Mouse (Mus musculus): Measurements from ENCODE around the gene Kif6.

DNA sequence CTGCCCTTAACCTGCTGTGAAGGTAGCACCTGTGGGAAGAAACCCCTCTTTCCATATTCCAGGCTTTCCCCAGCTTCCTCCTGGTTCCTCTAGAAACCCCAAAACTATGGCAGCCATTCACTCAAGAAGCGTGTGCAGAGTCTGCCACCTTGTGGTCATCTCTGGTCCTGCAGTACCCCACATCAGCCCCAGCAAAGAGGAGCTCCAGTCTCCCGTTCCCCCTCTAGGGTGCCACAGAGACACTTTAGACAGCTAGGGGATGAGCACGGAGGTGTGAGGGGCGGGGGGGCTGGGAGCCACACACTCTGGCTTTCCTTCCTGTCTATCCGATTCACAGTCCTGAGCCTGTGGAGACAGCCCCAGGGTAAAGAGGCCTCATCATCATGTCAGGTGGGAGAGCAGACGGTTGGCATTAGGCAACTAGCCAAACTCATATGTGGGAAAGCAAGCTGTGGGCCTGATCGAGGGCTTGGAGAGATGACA lies 284.0 kb downstream of the Kif6 start:
- TF ChIP-seq CHD2 (IDR thresholded peaks at IDR 0.05; ENCODE audit: low read depth, low read length) (no peak), ZNF384 (IDR thresholded peaks at IDR 0.05; ENCODE audit: low read depth, low read length) (no peak)

Measured in ES-E14 (cell line).